Comparison of ENCODE assay signal across 24 mouse cellular contexts in genomic region chr10:93606326-93606725, GRCm38 (mm10).
"Had no signal": no experiment of that assay in that cellular context is flagged by ENCODE, and none has a peak within 500 bp of the region (broad histone marks: within the 10 kb centered on the region; RNA-seq: fewer than 3 reads in every experiment).

No protein-coding gene starts in this region.

- H3K27me3 ChIP-seq: liver, embryonic 13.5 days; midbrain, embryonic 12.5 days; midbrain, embryonic 15.5 days; neural tube, embryonic 13.5 days had no signal

- H3K27ac ChIP-seq: kidney, postnatal 0 days; layer of hippocampus, adult 2 months; left cerebral cortex, adult 2 months; liver, embryonic 13.5 days; midbrain, embryonic 12.5 days; midbrain, embryonic 15.5 days; neural tube, embryonic 13.5 days; stomach, postnatal 0 days had no signal

- H3K4me3 ChIP-seq: layer of hippocampus, adult 2 months; left cerebral cortex, adult 2 months; liver, embryonic 13.5 days; midbrain, embryonic 12.5 days; midbrain, embryonic 15.5 days; myocyte; neural tube, embryonic 13.5 days had no signal

- H3K9me3 ChIP-seq: liver, embryonic 13.5 days; midbrain, embryonic 12.5 days; midbrain, embryonic 15.5 days; neural tube, embryonic 13.5 days had no signal

- H3K4me1 ChIP-seq: liver, embryonic 13.5 days; midbrain, embryonic 12.5 days; midbrain, embryonic 15.5 days; neural tube, embryonic 13.5 days had no signal

- H3K9ac ChIP-seq: liver, embryonic 13.5 days; midbrain, embryonic 12.5 days; midbrain, embryonic 15.5 days; neural tube, embryonic 13.5 days had no signal

- H3K36me3 ChIP-seq: liver, embryonic 13.5 days; midbrain, embryonic 12.5 days; midbrain, embryonic 15.5 days; neural tube, embryonic 13.5 days had no signal

- DNase-seq: kidney, adult 18-20 months; kidney, adult 9 months; kidney, postnatal 25 days; layer of hippocampus, postnatal 36 days; left cerebral cortex, postnatal 4 days; liver, embryonic 13.5 days; lung, adult 2 months; lung, postnatal 14 days; lung, postnatal 4 days; right cerebral cortex, adult 18-20 months; right cerebral cortex, postnatal 14 days; right cerebral cortex, postnatal 4 days; thymus, adult 2 months; thymus, postnatal 14 days; thymus, postnatal 4 days had no signal

- H3K4me2 ChIP-seq: liver, embryonic 13.5 days; midbrain, embryonic 12.5 days; midbrain, embryonic 15.5 days; neural tube, embryonic 13.5 days had no signal

- ATAC-seq: intestine, embryonic 16.5 days; midbrain, embryonic 15.5 days had no signal
